Mouse (Mus musculus): Measurements from ENCODE around the gene Ly6g5b.

The Ly6g5b gene

DNA sequence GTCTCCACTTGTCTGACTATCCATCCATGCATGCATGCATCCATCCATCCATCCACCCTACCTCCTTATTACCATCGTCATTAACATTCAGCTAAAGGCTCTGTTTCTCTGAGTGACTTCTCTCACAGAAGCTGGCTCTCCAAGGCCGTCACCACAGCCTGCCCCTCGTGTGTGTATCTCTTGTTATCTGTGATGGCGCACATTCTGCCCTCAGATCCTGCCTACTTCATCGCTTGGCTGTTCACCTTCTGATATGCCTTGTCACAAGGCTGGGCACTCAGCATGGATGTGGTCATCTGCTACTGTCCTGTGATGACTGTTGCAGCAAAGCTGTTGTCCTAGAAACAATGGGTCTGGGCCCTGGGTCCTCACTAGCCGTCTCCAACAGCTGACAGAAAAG lies 10.5 kb downstream of the Ly6g5b start:
- in situ Hi-C loops (cut with MboI) = no loop called here

DNA sequence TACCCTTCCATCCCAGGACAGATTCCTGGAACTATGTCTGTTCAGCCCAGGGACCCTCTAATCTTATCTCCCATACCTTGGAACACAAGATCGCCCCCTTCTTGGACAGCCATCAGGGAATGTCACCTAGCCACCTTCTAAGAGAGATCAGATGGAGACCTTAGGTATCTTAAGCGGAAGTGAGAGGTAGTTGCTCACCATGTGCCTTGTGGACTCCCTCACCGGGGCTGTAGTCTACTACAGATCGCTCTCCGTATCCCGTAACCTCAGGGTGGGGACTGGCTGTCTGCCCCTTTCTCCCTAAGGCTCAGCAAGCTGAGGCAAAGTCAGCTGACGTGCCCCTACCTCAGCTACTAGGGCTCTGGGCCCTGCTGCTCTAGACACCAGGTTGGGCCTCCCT lies 11.1 kb downstream of the Ly6g5b start:
- in situ Hi-C loops (cut with MboI) = no loop called here

DNA sequence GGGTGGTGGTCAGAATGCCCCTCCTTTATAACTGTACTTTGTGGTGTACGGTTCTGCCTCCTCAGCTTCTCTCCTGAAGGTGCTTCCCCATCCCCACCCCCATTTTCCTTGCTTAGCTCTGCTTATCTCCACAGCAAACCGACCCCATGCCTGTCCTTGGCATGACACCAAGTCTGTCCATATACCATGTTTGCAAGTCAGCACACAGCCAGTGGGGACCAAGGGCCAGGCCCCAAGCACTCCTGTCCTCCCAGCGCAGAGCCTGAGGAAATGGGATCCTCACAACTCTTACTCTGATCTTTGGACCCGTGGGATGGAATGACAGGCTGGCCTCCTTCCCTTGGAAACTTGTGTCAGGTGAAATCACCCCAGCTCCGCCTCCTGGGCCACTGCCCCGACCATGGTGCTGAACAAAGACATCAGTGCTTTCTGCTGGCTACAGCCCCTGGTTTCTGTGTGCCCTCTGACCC lies 12.0 kb downstream of the Ly6g5b start:
- in situ Hi-C loops (cut with MboI) = no loop called here

DNA sequence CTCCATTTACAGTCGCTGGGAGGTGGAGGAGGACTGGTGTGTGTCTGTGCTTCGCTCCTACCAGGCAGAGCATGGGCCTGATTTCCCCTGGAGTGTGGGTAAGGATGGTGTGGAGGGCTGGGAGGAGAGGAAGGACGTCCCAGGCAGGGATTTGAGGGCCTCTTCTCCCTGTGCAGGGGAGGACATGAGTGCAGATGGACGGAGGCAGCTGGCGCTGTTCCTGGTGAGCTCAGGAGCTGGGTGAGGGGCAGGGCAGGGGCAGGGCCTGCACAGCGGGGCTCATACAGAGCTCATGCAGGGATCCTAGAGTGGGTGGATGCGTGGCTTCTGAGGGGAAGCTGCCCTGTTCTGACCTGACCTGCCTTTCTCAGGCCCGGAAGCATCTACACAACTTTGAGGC lies 12.9 kb downstream of the Ly6g5b start:
- in situ Hi-C loops (cut with MboI) = no loop called here

DNA sequence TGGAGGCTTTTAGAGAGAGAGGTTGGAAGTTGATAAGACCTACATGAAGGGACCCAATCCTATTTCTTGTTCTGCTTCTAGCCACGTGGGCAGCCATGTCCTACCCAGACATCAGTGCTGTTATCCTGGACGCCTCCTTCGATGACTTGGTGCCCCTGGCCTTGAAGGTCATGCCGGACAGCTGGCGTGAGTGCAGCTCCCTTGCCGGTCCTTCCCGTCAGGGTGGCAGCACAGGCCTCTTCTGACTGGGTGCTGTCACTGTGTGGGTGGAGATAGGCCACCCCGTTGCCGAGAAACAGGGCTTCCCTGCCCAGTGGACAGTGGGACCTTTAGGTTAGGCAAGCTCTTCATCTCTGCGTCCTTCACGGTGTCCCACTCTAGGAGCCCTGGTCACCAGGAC lies 14.1 kb downstream of the Ly6g5b start:
- in situ Hi-C loops (cut with MboI) = no loop called here

DNA sequence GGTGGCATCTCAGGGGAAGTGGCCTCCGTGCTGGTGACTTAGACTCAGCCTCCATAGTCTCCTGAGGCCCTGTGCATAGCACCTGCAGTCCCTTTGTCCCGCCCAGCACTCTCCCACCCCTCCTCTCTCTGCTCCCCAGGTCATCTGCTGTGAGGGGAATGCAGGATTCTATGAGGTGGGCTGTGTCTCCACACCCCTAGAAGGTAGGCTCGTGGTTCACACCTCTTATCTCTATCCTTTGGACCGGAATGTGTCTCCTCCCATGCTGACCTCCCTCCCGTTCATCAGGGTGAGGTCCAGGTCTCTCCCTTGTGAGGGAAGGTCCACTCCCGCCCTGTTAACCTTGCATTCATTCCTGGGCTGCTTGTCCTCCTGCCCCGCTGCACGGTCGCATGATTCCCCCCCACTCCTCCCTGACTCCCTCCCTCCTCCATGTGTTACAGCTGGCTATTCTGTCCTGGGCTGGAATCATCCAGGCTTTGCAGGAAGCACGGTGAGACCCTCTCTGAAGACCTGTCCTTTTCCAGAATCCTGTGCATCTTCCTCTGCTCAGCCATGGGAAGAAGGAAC lies 14.9 kb downstream of the Ly6g5b start:
- in situ Hi-C loops (cut with MboI) = no loop called here

DNA sequence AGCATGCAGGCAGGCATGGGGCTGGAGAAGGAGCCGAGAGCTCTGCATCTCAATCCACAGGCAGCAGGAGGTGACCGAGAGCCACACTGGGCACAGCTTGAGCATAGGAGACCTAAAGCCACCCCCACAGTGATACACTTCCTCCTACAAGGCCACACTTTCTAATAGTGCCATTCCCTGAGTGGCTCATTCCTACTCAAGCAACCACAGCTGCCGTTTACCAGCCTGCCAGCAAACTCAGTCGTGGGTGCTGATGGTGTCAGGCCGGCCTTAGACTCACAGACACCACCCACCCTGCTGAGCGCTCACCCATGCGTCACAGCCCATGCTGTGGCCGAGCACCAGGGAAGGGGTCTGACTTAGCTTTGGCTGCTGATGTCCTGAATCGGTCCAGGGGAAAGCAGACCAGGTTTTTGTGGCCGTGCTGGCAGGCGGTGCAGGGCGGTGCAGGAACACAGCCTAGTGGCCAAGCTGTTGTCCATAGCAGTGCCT lies 18.0 kb downstream of the Ly6g5b start:
- in situ Hi-C loops (cut with MboI) = no loop called here

DNA sequence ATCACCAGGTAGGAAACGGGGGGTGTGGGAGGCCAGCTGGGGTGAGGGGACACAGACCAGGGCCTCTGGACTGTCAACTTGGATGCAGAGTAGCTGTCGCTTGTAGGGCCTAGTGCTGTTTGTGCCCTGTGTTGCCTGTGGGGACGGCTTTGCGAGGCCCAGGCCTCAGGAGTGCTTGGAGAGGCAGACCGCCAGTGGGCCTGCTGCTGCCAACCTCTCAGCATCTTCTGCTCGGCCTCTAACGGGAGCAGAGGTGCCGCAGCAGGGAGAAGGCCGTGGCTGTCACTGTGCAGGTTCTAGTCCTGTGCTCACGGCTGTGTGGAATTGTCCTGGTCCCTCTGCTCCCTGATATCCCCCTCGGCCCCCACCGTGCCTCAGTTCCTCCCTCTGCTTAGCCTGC lies 18.6 kb downstream of the Ly6g5b start:
- in situ Hi-C loops (cut with MboI) = no loop called here

DNA sequence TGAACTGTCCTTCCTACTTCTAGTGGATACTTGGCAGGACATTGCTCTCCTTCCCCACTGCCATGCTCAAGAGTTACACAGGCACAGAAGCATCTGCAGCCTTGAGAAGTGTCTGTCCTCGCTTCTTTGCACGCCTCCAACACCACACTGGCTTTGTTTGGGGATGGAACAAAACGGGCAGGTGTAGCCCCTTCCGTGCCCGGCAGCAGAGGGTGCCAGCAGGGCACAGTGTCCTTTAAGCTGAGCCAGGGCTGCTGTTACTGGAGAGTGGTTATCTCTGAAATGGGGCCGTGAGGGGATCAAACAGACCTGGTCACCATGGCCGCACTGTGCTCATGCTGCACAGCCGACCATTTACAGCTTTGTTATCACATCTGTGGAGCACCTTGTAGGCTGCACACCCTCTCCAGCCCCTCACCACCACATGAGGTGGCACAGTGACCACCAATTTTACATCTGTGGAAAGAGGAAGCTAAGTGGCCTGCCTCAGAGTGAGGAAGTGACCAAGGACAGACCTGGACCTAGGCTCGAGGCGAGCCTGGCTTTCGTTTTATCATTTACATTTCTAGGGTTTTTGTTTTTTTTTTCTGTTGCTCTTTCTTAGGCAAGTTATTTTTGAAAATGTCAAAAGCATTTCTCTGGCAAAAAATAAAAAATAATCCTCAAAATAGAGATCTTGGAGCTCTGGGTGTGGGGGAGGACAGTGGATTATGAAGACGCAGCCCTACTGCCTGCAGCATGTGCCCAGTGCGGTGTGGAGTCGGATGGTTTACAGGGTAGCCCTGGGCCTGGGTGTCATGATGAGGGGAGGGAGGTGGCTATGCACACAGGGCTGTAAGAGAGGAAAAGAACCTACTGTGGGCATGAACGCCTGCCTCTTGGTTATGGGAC lies 20.5 kb downstream of the Ly6g5b start:
- in situ Hi-C loops (cut with MboI) = no loop called here

DNA sequence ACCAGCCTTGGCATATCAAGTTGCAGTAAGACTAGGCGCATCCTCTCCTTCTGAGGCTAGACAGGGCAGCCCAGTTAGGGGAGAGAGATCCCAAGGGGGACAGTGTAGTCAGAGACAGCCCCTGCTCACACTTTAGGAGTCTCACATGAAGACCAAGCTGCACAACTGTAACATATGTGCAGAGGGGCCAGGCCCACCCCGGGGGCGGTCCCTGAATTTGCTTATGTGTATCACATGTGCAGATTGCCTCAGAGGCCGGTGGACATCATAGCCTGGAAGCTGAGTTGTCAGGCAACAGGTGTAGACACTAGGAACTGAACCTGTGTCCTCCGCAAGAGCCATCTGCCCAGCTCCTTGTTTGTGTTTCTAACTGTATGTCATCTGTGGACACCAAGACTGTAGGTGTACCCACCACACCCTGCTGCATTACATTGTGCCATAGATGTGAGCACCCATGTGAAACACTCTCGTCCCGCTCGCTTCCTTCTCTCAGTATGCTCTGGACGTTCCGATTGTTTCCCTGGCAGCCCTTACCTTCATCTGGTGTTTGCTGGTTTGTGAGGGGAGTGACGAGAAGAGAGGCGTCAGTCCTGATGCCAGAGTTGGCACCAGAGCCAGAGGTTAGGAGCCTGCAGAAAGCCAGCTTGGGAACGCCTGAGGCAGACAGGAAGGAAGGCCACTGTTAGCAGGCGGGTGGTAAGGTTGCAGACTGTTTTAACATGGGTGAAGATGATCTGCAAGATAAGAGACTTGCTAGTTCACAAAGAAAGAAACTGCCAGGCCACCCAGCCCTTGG lies 22.6 kb downstream of the Ly6g5b start:
- in situ Hi-C loops (cut with MboI) = no loop called here

DNA sequence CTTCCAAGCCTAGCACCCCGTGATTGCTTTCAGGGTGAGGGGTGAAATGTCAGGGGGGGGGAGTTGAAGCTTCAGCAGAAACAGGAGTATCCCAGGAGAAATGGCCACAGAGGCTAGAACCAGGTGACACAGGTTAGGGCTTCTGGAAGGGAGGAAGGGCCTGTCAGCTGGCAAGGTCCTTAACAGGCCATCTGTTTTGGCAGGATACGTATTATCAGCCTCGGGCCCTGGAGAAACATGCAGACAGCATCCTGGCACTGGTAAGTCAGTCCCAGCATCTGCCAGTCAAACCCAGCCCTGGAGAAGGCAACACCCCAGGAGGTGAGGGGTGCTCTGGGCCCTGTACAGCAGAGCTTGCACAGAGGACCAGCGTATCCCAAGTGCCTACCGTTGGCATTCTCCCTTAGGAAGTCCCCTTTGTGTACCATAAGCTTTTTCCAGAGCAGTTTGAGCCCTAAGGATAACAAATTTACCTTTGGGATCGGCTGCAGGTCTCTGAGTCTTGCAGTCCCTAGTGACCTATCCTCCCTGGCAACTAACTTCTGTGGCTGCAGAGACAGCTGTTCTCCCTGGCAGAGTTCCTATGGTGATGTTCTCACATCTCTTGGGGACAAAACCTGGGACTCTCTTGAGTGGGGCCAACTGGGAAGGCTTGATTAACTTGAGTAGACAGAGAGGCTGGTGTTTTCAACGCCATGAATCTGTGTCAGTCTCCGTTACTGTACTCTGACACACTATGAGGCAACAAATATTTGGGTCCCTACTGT lies 24.9 kb downstream of the Ly6g5b start:
- in situ Hi-C loops (cut with MboI) = no loop called here

DNA sequence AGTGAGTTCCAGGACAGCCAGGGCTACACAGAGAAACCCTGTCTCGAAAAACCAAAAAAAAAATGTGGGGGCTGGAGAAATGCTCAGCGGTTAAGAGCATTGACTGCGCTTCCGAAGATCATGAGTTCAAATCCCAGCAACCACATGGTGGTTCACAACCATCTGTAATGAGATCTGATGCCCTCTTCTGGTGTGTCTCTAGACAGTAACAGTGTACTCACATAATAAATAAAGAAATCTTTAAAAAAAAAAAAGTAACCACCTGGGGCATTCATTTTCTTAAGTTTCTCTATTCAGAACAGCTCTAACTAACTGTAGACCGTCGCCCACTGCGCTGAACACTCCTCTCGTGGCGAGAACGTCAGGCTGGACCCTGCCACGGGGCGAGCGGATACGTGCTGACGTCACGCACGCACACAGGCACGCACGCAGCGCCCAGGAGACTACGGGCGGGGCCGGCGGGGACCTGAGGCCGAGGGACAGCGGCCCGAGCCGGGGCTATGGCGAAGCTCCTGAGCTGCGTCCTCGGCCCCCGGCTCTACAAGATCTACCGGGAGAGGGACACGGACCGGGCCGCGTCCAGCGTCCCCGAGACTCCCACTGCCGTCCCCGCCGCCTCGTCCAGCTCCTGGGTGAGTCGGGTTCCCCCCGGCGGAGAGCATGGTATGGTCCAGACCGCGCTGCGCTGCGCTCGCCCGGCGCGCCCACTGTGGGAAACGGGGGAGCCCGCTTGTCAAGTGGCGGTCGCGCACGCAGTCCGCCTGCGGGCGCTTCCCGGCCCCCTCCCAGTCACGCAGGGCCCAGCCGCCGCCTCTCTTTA lies 26.2 kb downstream of the Ly6g5b start, which contains the start of gene Abhd16a:
Gene Abhd16a, plus strand, starts transcription at position 439 of the 820 bp plus-strand sequence.
- in situ Hi-C loops (cut with MboI) = no loop called here

DNA sequence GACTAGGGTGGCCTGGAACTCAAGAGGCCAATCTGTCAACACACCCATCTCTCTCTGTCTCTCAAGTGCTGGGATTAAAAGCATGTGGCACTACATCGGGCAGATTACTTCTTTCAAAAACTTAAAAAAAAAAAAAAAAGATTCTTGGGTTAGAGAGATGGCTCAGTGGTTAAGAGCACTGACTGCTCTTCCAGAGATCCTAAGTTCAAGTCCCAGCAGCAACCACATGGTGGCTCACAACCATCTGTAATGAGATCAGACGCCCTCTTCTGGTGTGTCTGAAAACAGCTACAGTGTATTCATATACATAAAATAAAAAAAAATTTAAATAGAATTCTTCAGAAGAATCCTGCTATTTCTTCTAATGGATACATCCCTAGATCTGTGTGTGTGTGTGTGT lies 27.1 kb downstream of the Ly6g5b start:
- in situ Hi-C loops (cut with MboI) = no loop called here

DNA sequence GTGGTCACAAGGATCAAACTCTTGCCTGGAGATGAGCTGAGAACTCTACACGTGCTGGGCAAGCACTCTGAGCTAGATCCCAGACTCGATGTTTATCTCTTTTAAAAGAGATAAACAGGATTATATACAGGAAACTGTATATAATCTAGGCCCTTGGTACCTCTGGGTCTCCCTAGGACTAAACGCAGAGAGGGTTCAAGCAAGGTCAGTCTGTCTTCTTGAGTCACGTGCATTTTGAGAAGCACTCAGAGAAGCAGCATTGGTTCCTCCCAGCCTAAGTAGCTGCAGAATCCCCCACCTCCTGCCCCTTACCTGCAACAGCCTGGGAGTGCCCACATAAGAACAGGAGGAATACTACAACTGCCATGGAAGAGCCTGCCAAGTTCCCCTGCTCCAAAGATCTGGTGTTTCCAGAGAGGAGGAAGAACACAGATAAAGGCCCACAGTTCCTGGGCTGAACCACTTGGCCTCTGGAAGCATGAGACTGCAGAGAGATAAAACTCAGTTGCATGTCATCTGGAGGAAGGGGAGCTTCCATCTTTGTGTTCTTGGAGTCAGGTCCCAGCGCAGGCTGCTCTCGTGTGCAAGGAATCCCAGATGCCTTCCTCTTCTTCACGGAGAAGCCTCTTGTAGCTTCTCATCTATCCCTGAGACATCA lies 29.9 kb downstream of the Ly6g5b start, which contains the start of gene Ly6g6f:
Gene Ly6g6f, minus strand, starts transcription at position 403 of the 658 bp plus-strand sequence.
- in situ Hi-C loops (cut with MboI) = no loop called here

DNA sequence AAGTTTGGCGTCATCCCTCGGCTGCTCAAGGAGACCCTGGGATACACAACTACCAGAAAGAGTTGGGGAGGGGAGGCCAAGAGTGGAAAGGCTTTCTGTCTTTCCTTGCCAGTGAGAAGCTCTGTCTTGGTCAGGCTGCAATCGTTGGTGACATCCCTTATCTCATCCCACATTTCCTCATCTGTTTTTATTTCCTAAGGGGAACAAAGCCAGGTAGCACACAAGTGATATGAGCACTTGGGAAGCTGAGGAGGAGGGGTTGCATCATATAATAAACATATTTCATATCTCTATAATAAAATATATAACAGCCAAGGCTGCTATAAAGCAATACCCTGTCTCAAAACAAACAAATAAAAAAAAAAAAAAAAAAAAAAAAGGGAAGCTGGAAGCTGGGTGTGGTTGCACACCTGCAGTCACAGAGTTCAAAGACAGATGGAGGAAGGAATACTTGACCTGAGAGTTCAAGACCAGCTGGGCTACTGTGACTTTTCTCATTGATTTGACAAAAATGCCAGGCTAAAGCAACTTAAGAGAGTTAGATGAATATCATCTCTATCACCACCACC lies 31.2 kb downstream of the Ly6g5b start:
- in situ Hi-C loops (cut with MboI) = no loop called here

DNA sequence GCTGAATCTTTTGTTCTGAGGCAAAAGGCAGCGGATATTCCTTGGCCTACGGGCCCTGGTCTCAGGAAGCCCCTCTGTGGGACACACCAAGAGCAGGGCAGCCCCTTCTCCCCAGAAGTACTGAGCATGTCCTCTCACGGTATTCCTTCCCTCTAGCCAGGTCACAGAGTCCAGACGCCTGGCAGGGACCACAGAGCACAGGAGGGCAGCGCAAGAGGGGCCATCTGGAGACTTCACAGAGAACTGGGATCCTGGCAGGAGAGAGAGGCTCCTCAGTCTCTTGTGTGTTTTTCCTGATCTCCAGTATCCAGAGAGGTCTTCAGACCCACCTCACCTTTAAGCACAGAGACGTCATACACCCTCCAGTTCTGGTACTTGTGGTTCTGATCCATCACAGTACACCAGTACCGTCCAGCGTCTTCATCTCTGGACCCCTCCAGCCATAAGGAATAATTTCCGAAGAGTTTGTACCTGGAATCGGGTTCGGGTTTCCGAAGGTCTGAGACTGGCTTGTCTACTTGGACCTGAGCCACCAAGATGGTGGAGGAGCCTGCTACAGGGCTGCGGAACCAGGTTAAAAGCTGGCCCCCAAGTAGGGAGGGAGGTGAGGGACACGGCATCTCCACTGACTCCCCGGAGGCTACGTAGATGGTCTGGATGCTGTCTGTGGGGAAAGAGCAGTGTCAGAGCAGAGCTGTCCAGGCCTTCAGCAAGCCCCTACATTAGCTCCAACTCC lies 32.2 kb downstream of the Ly6g5b start:
- in situ Hi-C loops (cut with MboI) = no loop called here

DNA sequence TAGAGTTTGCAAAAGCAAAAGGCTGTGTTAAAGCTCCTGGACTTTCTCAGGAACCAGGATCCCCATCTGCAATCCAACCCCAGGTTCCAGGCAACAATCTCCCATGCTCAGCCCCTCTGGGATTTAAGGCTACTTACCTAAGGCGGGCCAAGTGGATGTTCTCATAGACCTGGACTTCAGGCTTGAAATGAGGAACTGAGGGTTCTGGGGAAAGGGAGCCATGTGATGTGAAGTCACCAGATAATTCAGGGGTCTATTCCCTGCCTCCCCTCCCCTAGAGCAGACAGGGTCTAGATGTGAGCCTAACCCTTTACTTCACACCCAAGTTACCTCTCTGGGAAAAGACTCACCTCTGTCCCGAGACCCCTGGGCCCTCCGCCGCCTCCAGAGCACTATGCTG lies 34.5 kb downstream of the Ly6g5b start:
- in situ Hi-C loops (cut with MboI) = no loop called here

DNA sequence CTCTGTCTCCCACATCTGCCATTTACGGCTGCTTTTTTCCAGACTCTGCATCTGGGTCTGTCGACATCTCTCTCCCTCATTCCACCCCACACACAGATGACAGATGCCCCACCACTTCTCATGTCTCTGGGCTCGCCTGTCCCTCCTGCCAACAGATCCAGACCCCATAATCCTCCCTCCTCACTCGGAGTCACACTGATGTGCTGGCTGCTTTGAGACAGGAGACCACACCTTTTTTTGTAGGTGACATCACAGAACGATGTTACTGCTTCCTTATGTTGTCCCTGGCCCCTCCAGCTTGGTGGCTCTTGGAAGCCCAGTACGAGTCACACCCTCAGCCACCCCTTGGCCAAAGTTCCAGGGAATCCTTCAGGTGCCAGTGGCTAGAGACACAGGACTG lies 35.0 kb downstream of the Ly6g5b start:
- in situ Hi-C loops (cut with MboI) = no loop called here

DNA sequence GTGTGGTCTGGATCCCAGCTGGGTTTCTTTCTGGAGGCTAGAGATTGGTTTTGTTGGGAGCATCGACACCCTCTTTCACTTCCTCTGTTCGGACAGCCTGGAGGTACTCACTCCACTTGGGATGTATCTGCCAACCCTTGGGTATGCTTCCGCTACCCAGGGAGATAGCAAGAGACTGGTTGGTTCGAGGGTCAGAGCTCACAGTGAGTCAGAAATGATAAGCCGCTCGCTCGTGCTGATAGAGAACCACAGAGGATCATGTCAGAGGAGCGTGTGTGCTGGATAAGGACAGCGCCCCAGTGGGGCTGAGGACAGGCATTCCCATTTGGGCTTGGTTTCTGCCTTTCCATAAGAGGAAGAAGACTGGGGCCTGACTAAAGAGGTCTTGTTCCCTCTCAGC lies 35.5 kb downstream of the Ly6g5b start:
- in situ Hi-C loops (cut with MboI) = no loop called here
